ENCODE assay signal across 25 mouse cellular contexts in the genomic region with DNA sequence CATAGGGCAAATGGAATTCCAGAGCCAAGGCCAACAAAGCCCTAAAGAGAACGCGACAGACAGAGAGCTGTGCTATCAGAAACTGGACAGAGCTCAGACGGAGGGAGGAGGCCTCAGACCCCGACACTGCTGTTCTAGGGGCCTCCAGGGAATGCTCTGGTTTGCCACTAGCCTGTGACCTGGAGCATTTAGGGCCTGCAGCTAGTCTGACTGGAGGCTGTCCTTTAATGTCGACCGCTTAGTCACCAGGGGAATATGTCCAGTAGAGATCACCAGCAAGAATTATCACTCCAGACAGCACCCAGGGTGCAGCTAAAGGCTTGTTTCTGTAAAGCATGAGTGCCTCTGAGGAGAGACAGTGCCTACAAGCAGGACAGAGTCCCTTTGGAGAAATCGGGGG. TPM values are rescaled to one million over a fixed set of nuclear protein-coding genes. Genes with fewer than 3 reads are reported as not detected.
DNase-seq lines count a peak whose midpoint lies in the region; ATAC-seq lines count a peak whose summit lies in the region.
"Had no signal": no experiment of that assay in that cellular context is flagged by ENCODE, and none has a peak within 500 bp of the region (broad histone marks: within the 10 kb centered on the region; RNA-seq: fewer than 3 reads in every experiment).

No protein-coding gene starts in this region.

- no peaks in the 10 kb centered on the region for H3K27me3 ChIP-seq in heart, embryonic 10.5 days (ENCODE audit: insufficient read depth, poor library complexity, severe bottlenecking)
- no peaks in the 10 kb centered on the region for H3K27me3 ChIP-seq in heart, embryonic 13.5 days (replicated peaks)
- H3K27me3 ChIP-seq: embryonic facial prominence, embryonic 13.5 days; forebrain, embryonic 12.5 days; forebrain, embryonic 15.5 days; heart, embryonic 15.5 days had no signal

- no peak overlapping the region for H3K4me3 ChIP-seq in heart, embryonic 10.5 days
- no peak overlapping the region for H3K4me3 ChIP-seq in heart, embryonic 13.5 days
- H3K4me3 ChIP-seq: embryonic facial prominence, embryonic 10.5 days; embryonic facial prominence, embryonic 13.5 days; erythroblast, embryonic 14.5 days; forebrain, embryonic 12.5 days; forebrain, embryonic 15.5 days; heart, embryonic 15.5 days had no signal

- 63% methylated on average over 7 of the region's 7 CpGs for WGBS in heart, embryonic 10.5 days
- WGBS in heart, embryonic 13.5 days, result 39% methylated on average over 7 of the region's 7 CpGs

- 0 out of 2 replicates have a peak overlapping the region, but pooled peaks have one; percentile 42 for H3K27ac ChIP-seq in heart, embryonic 10.5 days
- peak overlapping the region; percentile 45; the same call in 1 of the 2 replicates for H3K27ac ChIP-seq in heart, embryonic 13.5 days (replicated peaks)
- H3K27ac ChIP-seq: embryonic facial prominence, embryonic 10.5 days; embryonic facial prominence, embryonic 13.5 days; forebrain, embryonic 12.5 days; forebrain, embryonic 15.5 days; heart, embryonic 15.5 days; hindbrain, embryonic 14.5 days; hindbrain, postnatal 0 days had no signal

- ATAC-seq in heart, embryonic 13.5 days (ENCODE audit: extremely low read depth, insufficient number of reproducible peaks, low FRiP score, low TSS enrichment), result no peak
- ATAC-seq: CD4-positive, CD25-positive, alpha-beta regulatory T cell, adult 4 months; forebrain, embryonic 15.5 days; hindbrain, postnatal 0 days; inflammation-experienced regulatory T-cells, adult 6 months; intestine, embryonic 16.5 days had no signal

- intact Hi-C loops in heart, postnatal 14 days (cut with DNase I), result no loop called here

- no peak overlapping the region for H3K4me2 ChIP-seq in heart, embryonic 13.5 days
- H3K4me2 ChIP-seq: embryonic facial prominence, embryonic 13.5 days; forebrain, embryonic 12.5 days; forebrain, embryonic 15.5 days; heart, embryonic 15.5 days; hindbrain, embryonic 14.5 days had no signal

- no peaks in the 10 kb centered on the region for H3K9me3 ChIP-seq in heart, embryonic 10.5 days
- no peaks in the 10 kb centered on the region for H3K9me3 ChIP-seq in heart, embryonic 13.5 days
- H3K9me3 ChIP-seq: embryonic facial prominence, embryonic 10.5 days; embryonic facial prominence, embryonic 13.5 days; forebrain, embryonic 12.5 days; forebrain, embryonic 15.5 days; heart, embryonic 15.5 days had no signal

- H3K9ac ChIP-seq in heart, embryonic 13.5 days, result peak overlapping the region; percentile 55
- H3K9ac ChIP-seq: embryonic facial prominence, embryonic 13.5 days; forebrain, embryonic 12.5 days; forebrain, embryonic 15.5 days; heart, embryonic 15.5 days; hindbrain, embryonic 14.5 days had no signal

- H3K4me1 ChIP-seq in heart, embryonic 10.5 days, result peaks cover 28% of the 10 kb centered on the region
- peaks cover 47% of the 10 kb centered on the region for H3K4me1 ChIP-seq in heart, embryonic 13.5 days
- H3K4me1 ChIP-seq: embryonic facial prominence, embryonic 10.5 days; embryonic facial prominence, embryonic 13.5 days; forebrain, embryonic 12.5 days; forebrain, embryonic 15.5 days had no signal

- DNase-seq in adrenal gland, postnatal 36 days, result peak; percentile 12 to 29
- DNase-seq in adrenal gland, adult 8-10 months, result no peak
- peak; percentile 66 for DNase-seq in heart, embryonic 10.5 days (ENCODE audit: low spot score)
- DNase-seq in heart, postnatal 14 days, result no peak
- DNase-seq in heart, adult 9 months (ENCODE audit: low spot score in 2 of 2), result no peak
- DNase-seq: cerebellum, adult 18-20 months; cerebellum, adult 9-11 months; cerebellum, postnatal 36 days; embryo, embryonic 11 days; gastrocnemius, postnatal 25 days; heart, adult 18-20 months; kidney, adult 18-20 months; kidney, adult 9 months had no signal

- H3K36me3 ChIP-seq in heart, embryonic 10.5 days, result peaks cover 97% of the 10 kb centered on the region
- H3K36me3 ChIP-seq in heart, embryonic 13.5 days, result peaks cover 95% of the 10 kb centered on the region

RNA-seq across cellular contexts. Expression of gene Ptpn11, which starts 32.2 kb away (rescaled TPM):
- total RNA-seq in adrenal gland, postnatal 36 days (2021), result 100 to 1,000 TPM; 100 to 135 TPM
- 100 to 1,000 TPM; 101 to 141 (median 124) TPM for total RNA-seq in adrenal gland, adult 8-10 months (2022)
- polyA plus RNA-seq in heart, embryonic 10.5 days (2016; fragmentation: Nextera tagmentation; extraction: Ambion mirVana), result 27.2 and 27.8 TPM in 2 replicates
- total RNA-seq in heart, postnatal 14 days (2021), result 100 to 1,000 TPM; 147 to 166 TPM
- 18.4 and 20.0 TPM in 2 replicates for polyA plus RNA-seq in heart, embryonic 13.5 days (2015; fragmentation: Nextera tagmentation; extraction: Ambion mirVana)

RNA-seq across cellular contexts. Expression of gene Rpl6, which starts 45.3 kb away (rescaled TPM):
- 1,000 to 10,000 TPM; 1,036 to 1,050 TPM for total RNA-seq in adrenal gland, postnatal 36 days (2021)
- total RNA-seq in adrenal gland, adult 8-10 months (2022), result 1,000 to 10,000 TPM in 2 of 4 experiments, 100 to 1,000 TPM in 2; 908 to 1,162 (median 1,035) TPM
- 463 and 580 TPM in 2 replicates for polyA plus RNA-seq in heart, embryonic 10.5 days (2016; fragmentation: Nextera tagmentation; extraction: Ambion mirVana)
- 100 to 1,000 TPM; 556 to 621 TPM for total RNA-seq in heart, postnatal 14 days (2021)
- 368 and 390 TPM in 2 replicates for polyA plus RNA-seq in heart, embryonic 13.5 days (2015; fragmentation: Nextera tagmentation; extraction: Ambion mirVana)

Comparison
In these comparisons a context has a peak if more than half of its experiments do, and no peak if none do; other contexts are left out.
1. DNase-seq: peak in adrenal gland, postnatal 36 days (2 of 2) and heart, embryonic 10.5 days (single experiment); none in adrenal gland, adult 8-10 months (single experiment), heart, postnatal 14 days (0 of 2) and heart, adult 9 months (0 of 2).